Mouse (Mus musculus) spleen, adult 2 months (tissue): Measurements from ENCODE around the gene Gpr62. TPM values are rescaled to one million over a fixed set of nuclear protein-coding genes. Genes with fewer than 3 reads are reported as not detected.

Experiments used
- DNase-seq, 2 experiments: peaks; one replicate each; pipeline versions ENCODE4 v3.0.0 to v3.0.0-alpha.2; 2012 to 2021; ENCODE audit warnings: low spot score in 2 of 2, low read depth in 1 of 2
- H3K27ac ChIP-seq: fragments of 200-500 bp; 2 replicates; pipeline ENCODE4 v1.5.1; 2012; ENCODE audit warnings: low read length, inconsistent platforms; ENCODE audit not compliant: insufficient read depth
- H3K27me3 ChIP-seq: fragments of 200-500 bp; 2 replicates; pipeline ENCODE4 v1.6.1; 2012; ENCODE audit warnings: mild to moderate bottlenecking, moderate library complexity, low read length, inconsistent platforms; ENCODE audit not compliant: control insufficient read depth, insufficient read depth
- H3K36me3 ChIP-seq: fragments of 200-500 bp; 2 replicates; pipeline ENCODE4 v1.6.1; 2012; ENCODE audit warnings: mild to moderate bottlenecking, low read length, inconsistent platforms; ENCODE audit not compliant: control insufficient read depth, insufficient read depth
- H3K4me1 ChIP-seq: fragments of 200-500 bp; 2 replicates; pipeline ENCODE4 v1.6.1; 2011; ENCODE audit warnings: inconsistent platforms; ENCODE audit not compliant: control insufficient read depth, insufficient read depth, insufficient read length
- H3K4me3 ChIP-seq: fragments of 200-500 bp; 2 replicates; pipeline ENCODE4 v1.5.1; 2011; ENCODE audit warnings: mild to moderate bottlenecking, inconsistent platforms; ENCODE audit not compliant: insufficient read depth, insufficient read length; ENCODE audit errors: extremely low read depth
- CTCF ChIP-seq: fragments of 200-500 bp; IDR thresholded peaks from 2 replicates; pipeline ENCODE4 v1.5.1; 2011; ENCODE audit warnings: mild to moderate bottlenecking, inconsistent platforms; ENCODE audit not compliant: insufficient read depth, insufficient read length, insufficient replicate concordance; ENCODE audit errors: extremely low read depth
- POLR2A ChIP-seq: fragments of 200-500 bp; IDR thresholded peaks from 2 replicates; pipeline ENCODE4 v1.6.1; 2011; ENCODE audit warnings: low read depth, low read length, inconsistent platforms
- WGBS: fragments of 180-500 bp; shearing (Covaris S2); methylation state at CpG from one replicate; pipeline ENCODE4 v1.1.7; 2018; 5-methylcytosine and 5-hydroxymethylcytosine counted together
- polyA plus RNA-seq: library from polyadenylated mRNA; depleted of rRNA; stranded (reverse); fragments of >200 nt; gene quantifications from 2 replicates; pipeline ENCODE4 v1.2.3, GENCODE M21; 2012

The Gpr62 gene
- polyA plus RNA-seq, 1 experiment: 0.28 TPM

DNA sequence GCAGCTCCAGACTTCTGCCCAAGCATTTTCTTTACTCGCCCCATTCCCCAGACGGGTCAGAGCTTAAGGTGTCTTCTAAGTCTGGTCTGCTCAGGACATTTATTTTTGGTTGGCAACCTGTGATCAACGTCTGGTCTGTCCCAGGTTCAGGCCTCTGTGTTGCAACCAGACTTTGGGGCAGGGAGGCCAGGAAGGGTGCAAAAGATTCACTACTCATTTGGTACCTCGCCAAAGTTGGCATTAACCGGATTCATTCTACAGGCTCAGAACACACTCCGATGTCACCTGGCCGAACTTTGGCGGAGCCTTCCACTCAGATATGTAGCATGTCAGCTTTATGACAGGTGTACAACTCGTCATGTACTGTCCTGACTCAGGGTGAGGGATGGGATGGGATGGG lies 17.8 kb downstream of the Gpr62 start:
- no peaks in the 10 kb centered on the region for H3K27me3 ChIP-seq
- no peak overlapping the region for H3K27ac ChIP-seq
- no peak for DNase-seq
- H3K36me3 ChIP-seq: no peaks in the 10 kb centered on the region
- 36% methylated on average over 9 of the region's 9 CpGs for WGBS
- peaks cover 8% of the 10 kb centered on the region; the same call in 1 of the 2 replicates for H3K4me1 ChIP-seq
- TF ChIP-seq CTCF (no peak), POLR2A (no peak)
- peak overlapping the region; percentile 7; the same call in 1 of the 2 replicates for H3K4me3 ChIP-seq

GRCm38 (mm10) chr9:106447348-106447747 lies 18.4 kb downstream of the Gpr62 start, which contains the start of the genes Abhd14b and Abhd14a:
Gene Abhd14b (plus strand): TSS chr9:106447459.
Gene Abhd14a (minus strand): TSS chr9:106447678.
- under 1% methylated on average over 24 of the region's 24 CpGs for WGBS
- DNase-seq: peak; percentile 37 to 86
- no peaks in the 10 kb centered on the region for H3K27me3 ChIP-seq
- peaks cover 8% of the 10 kb centered on the region; the same call in 1 of the 2 replicates for H3K4me1 ChIP-seq
- peak within 1 kb of the TSS; percentile 68 for H3K4me3 ChIP-seq
- no peaks in the 10 kb centered on the region for H3K36me3 ChIP-seq
- H3K27ac ChIP-seq: no peak within 1 kb of the TSS
- TF ChIP-seq POLR2A (no peak), CTCF (peak; percentile 20; the same call in 1 of the 2 replicates)

GRCm38 (mm10) chr9:106444836-106445235 lies 20.9 kb downstream of the Gpr62 start:
- no peak overlapping the region for H3K4me3 ChIP-seq
- no peaks in the 10 kb centered on the region for H3K36me3 ChIP-seq
- 85% methylated on average over 4 of the region's 4 CpGs for WGBS
- DNase-seq: no peak
- no peaks in the 10 kb centered on the region for H3K27me3 ChIP-seq
- no peak overlapping the region for H3K27ac ChIP-seq
- no peak for TF ChIP-seq CTCF
- TF ChIP-seq POLR2A: no peak
- peaks cover 8% of the 10 kb centered on the region; the same call in 1 of the 2 replicates for H3K4me1 ChIP-seq

- Histone ChIP-seq H3K4me3 (no peak overlapping the region), H3K36me3 (no peaks in the 10 kb centered on the region), H3K27ac (no peak overlapping the region), H3K27me3 (no peaks in the 10 kb centered on the region), H3K4me1 (peaks cover 3% of the 10 kb centered on the region; the same call in 1 of the 2 replicates)
- 94% methylated on average over 5 of the region's 5 CpGs for WGBS
- TF ChIP-seq POLR2A: no peak
- TF ChIP-seq CTCF: no peak
- DNase-seq: no peak
Observed at GRCm38 (mm10) chr9:106442680-106443079, 23.1 kb downstream of the Gpr62 start.

- TF ChIP-seq CTCF (no peak), POLR2A (no peak)
- WGBS: 85% methylated on average over 9 of the region's 9 CpGs
- Histone ChIP-seq H3K27ac (no peak overlapping the region), H3K4me1 (peaks cover 6% of the 10 kb centered on the region; the same call in 1 of the 2 replicates), H3K27me3 (no peaks in the 10 kb centered on the region), H3K4me3 (no peak overlapping the region), H3K36me3 (peaks cover 17% of the 10 kb centered on the region)
- no peak for DNase-seq
Observed at GRCm38 (mm10) chr9:106436566-106436965, 29.2 kb downstream of the Gpr62 start.

- DNase-seq: no peak
- H3K36me3 ChIP-seq: peaks cover 25% of the 10 kb centered on the region
- H3K4me3 ChIP-seq: no peak overlapping the region
- peaks cover 6% of the 10 kb centered on the region; the same call in 1 of the 2 replicates for H3K4me1 ChIP-seq
- H3K27me3 ChIP-seq: no peaks in the 10 kb centered on the region
- TF ChIP-seq POLR2A (no peak), CTCF (no peak)
- no peak overlapping the region for H3K27ac ChIP-seq
- WGBS: 81% methylated on average over 7 of the region's 7 CpGs
Observed at GRCm38 (mm10) chr9:106433389-106433788, 32.3 kb downstream of the Gpr62 start.

- H3K27me3 ChIP-seq: no peaks in the 10 kb centered on the region
- H3K36me3 ChIP-seq: peaks cover 25% of the 10 kb centered on the region
- H3K4me3 ChIP-seq: peak overlapping the region; percentile 65
- H3K27ac ChIP-seq: peak overlapping the region; percentile 87
- no peak for DNase-seq
- TF ChIP-seq CTCF (no peak), POLR2A (no peak)
- WGBS: 2% methylated on average over 4 of the region's 4 CpGs
- no peaks in the 10 kb centered on the region; the same call in 1 of the 2 replicates for H3K4me1 ChIP-seq
Observed at GRCm38 (mm10) chr9:106430015-106430264, 35.8 kb downstream of the Gpr62 start.
